Mouse (Mus musculus) kidney, embryonic 16.5 days (tissue): Measurements from ENCODE around the gene Fbxw18. TPM values are rescaled to one million over a fixed set of nuclear protein-coding genes. Genes with fewer than 3 reads are reported as not detected.
"Not testable (repeated sequence)": the region's sequence is repeated elsewhere in the genome, so short reads cannot be mapped to it uniquely, and the experiment has no call there.

Source experiments
- ATAC-seq: fragments of 200-750 bp; cut with Nextera tagmentation; 2 replicates; pipeline ENCODE4 v1.8.0; 2017; ENCODE audit warnings: moderate TSS enrichment; ENCODE audit not compliant: low FRiP score, low TSS enrichment
- H3K27ac ChIP-seq: fragments of 300-500 bp; sonication (generic); 2 replicates; pipeline ENCODE4 v1.5.1; 2014; ENCODE audit warnings: low read length
- H3K27me3 ChIP-seq: fragments of 300-500 bp; sonication (generic); 2 replicates; pipeline ENCODE4 v1.6.1; 2014; ENCODE audit warnings: low read length, control low read depth, mixed read lengths; ENCODE audit not compliant: insufficient read depth
- H3K36me3 ChIP-seq: fragments of 300-500 bp; sonication (generic); 2 replicates; pipeline ENCODE4 v1.6.1; 2014; ENCODE audit warnings: low read length, control low read depth, mixed read lengths; ENCODE audit not compliant: insufficient read depth
- H3K4me1 ChIP-seq: fragments of 300-500 bp; sonication (generic); 2 replicates; pipeline ENCODE4 v1.6.1; 2014; ENCODE audit warnings: low read length, control low read depth, mixed read lengths; ENCODE audit not compliant: insufficient read depth
- H3K4me2 ChIP-seq: fragments of 300-500 bp; sonication (generic); replicated peaks from 2 replicates; pipeline ENCODE4 v1.6.1; 2014; ENCODE audit warnings: low read depth, low read length
- H3K4me3 ChIP-seq: fragments of 300-500 bp; sonication (generic); 2 replicates; pipeline ENCODE4 v1.5.1; 2014; ENCODE audit warnings: mild to moderate bottlenecking, low read length
- H3K9ac ChIP-seq: fragments of 300-500 bp; sonication (generic); replicated peaks from 2 replicates; pipeline ENCODE4 v1.6.1; 2014; ENCODE audit warnings: low read length
- H3K9me3 ChIP-seq: fragments of 300-500 bp; sonication (generic); 2 replicates; pipeline ENCODE4 v1.6.1; 2016; ENCODE audit warnings: low read length, control low read depth
- WGBS: fragments of 180-500 bp; shearing (Covaris S2); extraction: QIAGEN DNeasy Blood & Tissue Kit; methylation state at CpG from one replicate; pipeline ENCODE4 v1.1.7; 2014; 5-methylcytosine and 5-hydroxymethylcytosine counted together
- polyA plus RNA-seq: library from polyadenylated mRNA; unstranded; fragments of >200 nt; fragmentation: Nextera tagmentation; extraction: Ambion mirVana; gene quantifications from 2 replicates; pipeline ENCODE4 v1.2.1, GENCODE M21; 2015

Fbxw18 gene
- 0.15 TPM in 1 of 2 replicates, not detected in the other for polyA plus RNA-seq

GRCm38 (mm10) chr9:109702600-109702999 is at the start of gene Fbxw18:
Fbxw18 (minus strand) TSS chr9:109702700.
- H3K27ac ChIP-seq, ATAC-seq, H3K9ac ChIP-seq, H3K4me3 ChIP-seq, H3K4me2 ChIP-seq, H3K36me3 ChIP-seq, H3K9me3 ChIP-seq, H3K27me3 ChIP-seq, H3K4me1 ChIP-seq: not testable (repeated sequence)
- 74% methylated on average over 4 of the region's 4 CpGs for WGBS

- H3K9me3 ChIP-seq, H3K9ac ChIP-seq, H3K4me1 ChIP-seq, H3K4me3 ChIP-seq, ATAC-seq, H3K36me3 ChIP-seq, H3K27ac ChIP-seq, H3K27me3 ChIP-seq, H3K4me2 ChIP-seq: not testable (repeated sequence)
- 85% methylated on average over 3 of the region's 3 CpGs for WGBS
Observed at GRCm38 (mm10) chr9:109745989-109746388, 43.5 kb upstream of the Fbxw18 start, which contains the start of gene Fbxw26. Fbxw26 (minus strand) TSS chr9:109746089.

GRCm38 (mm10) chr9:109685299-109685698 is 17.2 kb downstream of the Fbxw18 start:
- WGBS = 5% methylated on average over 1 of the region's 1 CpGs
- Histone ChIP-seq H3K27me3 (no peaks in the 10 kb centered on the region), H3K4me1 (no peaks in the 10 kb centered on the region), H3K27ac (no peak overlapping the region), H3K4me3 (no peak overlapping the region), H3K9me3 (no peaks in the 10 kb centered on the region), H3K36me3 (no peaks in the 10 kb centered on the region), H3K4me2 (no peak overlapping the region), H3K9ac (no peak overlapping the region)
- no peak for ATAC-seq

GRCm38 (mm10) chr9:109664552-109664951 is 37.9 kb downstream of the Fbxw18 start, which contains the start of gene Fbxw25:
Fbxw25 (minus strand) TSS chr9:109664652.
- H3K36me3 ChIP-seq, H3K27ac ChIP-seq, H3K9me3 ChIP-seq, H3K9ac ChIP-seq, H3K4me2 ChIP-seq, ATAC-seq, H3K4me3 ChIP-seq, H3K27me3 ChIP-seq, H3K4me1 ChIP-seq: not testable (repeated sequence)
- 71% methylated on average over 2 of the region's 2 CpGs for WGBS

Other genes starting within 250 kb of the Fbxw18 start
- gene Fbxw19, start 206.8 kb downstream of the Fbxw18 start, polyA plus RNA-seq = not detected in 2 replicates
- gene Fbxw15, start 134.4 kb downstream of the Fbxw18 start, polyA plus RNA-seq = 0.89 and 1.1 TPM in 2 replicates
- gene Fbxw24, start 76.6 kb downstream of the Fbxw18 start, polyA plus RNA-seq = 0.21 and 0.39 TPM in 2 replicates
- 0.10 and 0.23 TPM in 2 replicates for gene Fbxw25, start 38.0 kb downstream of the Fbxw18 start, polyA plus RNA-seq
- gene Fbxw26, start 43.4 kb upstream of the Fbxw18 start, polyA plus RNA-seq = not detected in 2 replicates
- not detected in 2 replicates for gene Fbxw27, start 88.0 kb upstream of the Fbxw18 start, polyA plus RNA-seq
- gene Spink8, start 109.6 kb upstream of the Fbxw18 start, polyA plus RNA-seq = 14.9 and 17.3 TPM in 2 replicates
- gene Nme6, start 130.0 kb upstream of the Fbxw18 start, polyA plus RNA-seq = 77.8 and 79.1 TPM in 2 replicates
- 1.4 and 2.2 TPM in 2 replicates for gene Camp, start 146.9 kb upstream of the Fbxw18 start, polyA plus RNA-seq
- gene Cdc25a, start 172.9 kb upstream of the Fbxw18 start, polyA plus RNA-seq = 24.3 and 28.0 TPM in 2 replicates
- 53.9 and 64.7 TPM in 2 replicates for gene Map4, start 228.8 kb upstream of the Fbxw18 start, polyA plus RNA-seq